Mouse (Mus musculus) embryo, embryonic 10 days (tissue): Measurements from ENCODE around the gene Thap3.

Source experiments
- DNase-seq: peaks from one replicate; pipeline ENCODE4 v3.0.0-alpha.2; 2015; ENCODE audit warnings: low spot score

Gene Thap3

DNA sequence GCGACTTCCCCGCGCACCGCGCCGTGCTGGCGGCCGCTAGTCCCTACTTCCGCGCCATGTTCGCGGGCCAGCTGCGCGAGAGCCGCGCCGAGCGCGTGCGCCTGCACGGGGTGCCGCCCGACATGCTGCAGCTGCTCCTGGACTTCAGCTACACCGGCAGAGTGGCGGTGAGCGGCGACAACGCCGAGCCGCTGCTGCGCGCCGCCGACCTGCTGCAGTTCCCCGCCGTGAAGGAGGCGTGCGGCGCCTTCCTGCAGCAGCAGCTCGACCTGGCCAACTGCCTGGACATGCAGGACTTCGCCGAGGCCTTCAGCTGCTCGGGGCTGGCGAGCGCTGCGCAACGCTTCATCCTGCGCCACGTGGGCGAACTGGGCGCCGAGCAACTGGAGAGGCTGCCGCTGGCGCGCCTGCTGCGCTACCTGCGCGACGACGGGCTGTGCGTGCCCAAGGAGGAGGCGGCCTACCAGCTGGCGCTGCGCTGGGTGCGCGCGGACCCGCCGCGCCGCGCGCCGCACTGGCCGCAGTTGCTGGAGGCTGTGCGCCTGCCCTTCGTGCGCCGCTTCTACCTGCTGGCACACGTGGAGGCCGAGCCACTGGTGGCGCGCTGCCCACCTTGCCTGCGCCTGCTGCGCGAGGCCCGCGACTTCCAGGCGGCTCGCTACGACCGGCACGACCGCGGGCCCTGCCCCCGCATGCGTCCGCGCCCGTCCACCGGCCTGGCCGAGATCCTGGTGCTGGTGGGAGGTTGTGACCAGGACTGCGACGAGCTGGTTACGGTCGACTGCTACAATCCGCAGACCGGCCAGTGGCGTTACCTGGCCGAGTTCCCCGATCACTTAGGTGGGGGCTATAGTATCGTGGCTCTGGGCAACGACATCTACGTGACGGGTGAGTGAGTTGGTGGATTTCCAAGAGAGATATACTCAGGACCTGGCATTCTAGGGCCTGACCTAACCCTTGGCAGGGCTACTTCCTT, 20.6 kb upstream of the Thap3 start:
- peak; percentile 62 for DNase-seq

DNA sequence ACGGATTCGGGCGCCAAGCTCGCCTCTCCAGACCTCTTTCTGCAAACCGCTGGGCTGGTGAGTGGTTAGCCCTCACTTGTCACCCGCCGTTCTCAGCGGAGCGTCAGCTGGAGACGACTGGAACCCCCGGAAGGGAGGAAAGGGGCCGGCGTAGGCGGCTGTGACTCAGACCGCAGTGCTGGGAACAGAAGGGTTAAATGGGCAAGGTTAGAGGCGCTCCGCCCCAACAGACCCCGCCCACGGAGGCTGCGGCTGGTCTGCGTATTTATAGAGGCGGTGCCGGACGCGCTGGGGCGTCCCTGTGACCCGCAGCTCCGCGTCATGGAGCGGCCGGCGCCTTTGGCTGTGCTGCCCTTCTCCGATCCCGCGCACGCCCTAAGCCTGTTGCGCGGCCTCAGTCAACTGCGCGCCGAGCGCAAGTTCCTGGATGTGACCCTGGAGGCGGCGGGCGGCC, 19.9 kb upstream of the Thap3 start, which contains the start of gene Klhl21:
Klhl21 (plus strand) TSS at position 182 of the 454 bp plus-strand sequence.
- peak; percentile 97 for DNase-seq

GRCm38 (mm10) chr4:152008148-152008500, 19.3 kb upstream of the Thap3 start:
- DNase-seq = no peak

GRCm38 (mm10) chr4:152007481-152008147, 18.8 kb upstream of the Thap3 start:
- DNase-seq = peak; percentile 64

DNA sequence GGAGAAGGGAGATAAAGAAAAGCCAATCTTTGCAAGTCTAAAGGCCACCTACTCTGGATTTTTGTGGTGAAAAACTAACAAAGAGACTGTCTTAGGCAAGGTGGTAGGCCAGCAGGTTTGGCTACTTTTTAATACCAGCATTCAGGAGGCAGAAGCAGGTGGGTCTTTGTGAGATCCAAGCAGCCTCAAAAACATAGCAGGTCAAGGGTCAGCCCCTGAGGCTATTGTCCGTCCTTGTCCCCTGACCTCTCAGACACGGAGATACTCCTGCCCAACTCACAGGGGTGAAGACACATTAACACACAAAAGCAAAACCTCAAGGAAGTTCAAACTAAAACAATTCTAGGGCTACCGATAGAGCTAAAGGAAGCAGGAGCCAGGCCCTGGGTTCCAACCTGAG, 18.0 kb upstream of the Thap3 start:
- DNase-seq = no peak

GRCm38 (mm10) chr4:152006137-152006536, 17.3 kb upstream of the Thap3 start:
- DNase-seq = no peak

DNA sequence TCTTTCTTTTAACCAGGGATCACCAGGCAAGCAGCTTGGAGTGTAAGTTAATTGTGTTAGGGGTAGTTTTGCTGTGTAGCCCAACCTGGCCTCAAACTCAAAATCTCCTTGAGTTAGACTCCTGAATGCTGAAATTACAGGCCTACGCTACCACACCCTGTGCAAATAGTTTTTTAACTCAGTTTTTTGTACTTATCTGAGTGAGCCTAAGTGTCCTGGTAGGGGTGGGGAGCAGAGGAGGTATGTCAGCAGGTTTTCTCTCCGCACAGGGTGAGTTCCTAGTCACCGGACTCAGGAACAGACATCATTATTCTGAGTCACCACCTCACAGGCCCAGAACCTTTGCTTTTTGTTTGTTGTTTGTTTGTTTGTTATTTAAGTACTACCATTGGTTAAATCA, 13.3 kb upstream of the Thap3 start:
- DNase-seq = no peak

GRCm38 (mm10) chr4:152001335-152001734, 12.5 kb upstream of the Thap3 start:
- no peak for DNase-seq

- no peak for DNase-seq
These were observed 12.1 kb upstream of the Thap3 start for GRCm38 (mm10) chr4:152000906-152001305.

- DNase-seq = no peak
These were observed 10.7 kb upstream of the Thap3 start for GRCm38 (mm10) chr4:151999481-151999880.

DNA sequence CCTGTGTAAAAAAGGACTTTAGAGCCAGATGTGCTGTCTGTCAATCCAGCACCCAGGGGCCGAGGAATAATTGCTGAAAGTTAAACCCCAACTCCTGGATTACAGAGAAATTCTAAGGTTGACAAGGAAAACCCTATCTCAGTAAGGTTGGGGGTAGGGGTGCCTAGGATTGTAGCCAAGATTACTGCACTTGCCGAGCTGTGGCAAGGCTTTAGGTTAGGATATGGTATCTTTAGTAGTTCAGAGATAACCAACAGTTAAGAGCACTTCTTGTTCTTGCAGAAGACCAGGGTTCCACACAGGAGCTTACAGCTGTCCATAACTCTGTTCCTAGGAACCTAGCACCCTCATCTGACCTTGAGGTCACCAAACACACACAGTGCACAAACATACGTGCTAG, 8.9 kb upstream of the Thap3 start:
- no peak for DNase-seq

DNA sequence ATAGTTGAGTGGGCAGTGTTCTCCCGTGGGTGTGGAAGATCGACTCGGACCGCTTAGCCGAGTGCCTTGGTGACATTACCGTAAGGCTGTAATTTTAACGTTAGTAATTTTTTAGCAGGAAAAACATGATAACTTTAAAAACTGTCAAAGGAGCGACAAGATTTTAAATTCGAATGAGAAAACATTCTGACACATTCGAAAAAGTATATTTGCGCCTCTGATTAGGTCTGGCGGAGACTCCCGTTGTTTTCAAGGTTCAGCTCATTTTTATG, 8.1 kb upstream of the Thap3 start:
- no peak for DNase-seq

DNA sequence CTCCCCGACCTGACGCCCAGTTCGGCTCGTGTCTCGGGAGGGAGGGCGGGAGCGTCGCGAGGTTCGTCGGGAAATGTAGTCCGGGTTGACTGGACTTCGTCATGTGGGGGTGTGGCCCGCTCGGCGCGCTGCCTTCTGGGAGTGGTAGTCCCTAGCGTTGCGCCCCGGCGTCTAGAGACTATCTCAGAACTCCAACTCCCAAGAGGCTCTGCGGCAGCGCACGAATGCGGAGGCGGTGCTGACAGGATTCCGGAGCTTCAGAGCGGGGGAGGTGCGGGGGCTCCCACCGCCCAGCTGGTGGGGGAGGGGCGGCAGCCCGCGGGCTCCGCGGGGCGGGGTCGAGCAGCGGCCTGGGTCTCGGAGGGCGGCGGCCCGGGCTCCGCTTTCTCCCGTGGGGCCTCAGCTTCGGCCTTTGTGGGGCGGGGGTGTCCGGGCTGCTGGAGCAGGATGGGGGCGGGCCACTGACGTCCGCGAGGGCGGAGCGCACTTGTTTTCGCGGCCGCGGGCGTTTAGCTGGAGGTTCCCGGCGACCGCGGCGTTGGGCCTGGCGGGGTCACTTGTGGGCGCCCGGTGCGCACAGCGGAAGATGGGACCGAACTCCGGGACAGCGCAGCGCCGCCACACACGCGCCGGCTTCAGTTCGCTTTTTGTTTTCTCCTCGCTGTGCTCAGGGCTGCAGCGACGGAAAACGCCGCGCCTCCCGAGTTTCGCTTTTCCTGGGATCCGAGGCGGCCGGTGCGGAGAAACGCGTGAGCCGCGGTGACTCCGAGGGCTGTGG, 7.6 kb upstream of the Thap3 start, which contains the start of gene Phf13:
Phf13 (minus strand) TSS at position 86 of the 778 bp plus-strand sequence.
- DNase-seq = peak; percentile 100

GRCm38 (mm10) chr4:151995371-151996172, 6.8 kb upstream of the Thap3 start:
- no peak for DNase-seq

- no peak for DNase-seq
These were observed 5.7 kb upstream of the Thap3 start for GRCm38 (mm10) chr4:151994228-151995171.

GRCm38 (mm10) chr4:151993035-151993434, 4.2 kb upstream of the Thap3 start:
- DNase-seq = no peak

DNA sequence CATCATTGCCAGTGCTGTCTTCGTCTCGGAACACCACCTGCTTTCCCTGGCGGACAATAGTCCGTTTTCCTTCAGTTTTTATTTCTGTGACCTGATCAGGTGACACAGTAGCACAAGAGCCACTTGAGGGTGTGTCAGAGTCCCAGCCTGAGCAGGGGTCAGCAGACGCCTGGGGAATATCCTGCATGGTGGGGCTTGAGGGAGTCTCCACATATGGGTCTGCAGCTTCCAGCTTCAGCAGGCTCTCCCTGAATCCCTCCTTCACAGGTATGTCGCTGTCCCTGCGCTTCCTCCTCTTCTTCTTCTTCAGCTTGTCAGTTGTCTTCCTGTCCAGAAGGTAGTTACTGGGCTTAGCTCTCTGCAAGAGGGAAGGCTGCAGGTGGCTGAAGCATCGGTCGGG, 3.3 kb upstream of the Thap3 start:
- no peak for DNase-seq

GRCm38 (mm10) chr4:151989110-151989488, 302 bp upstream of the Thap3 start:
- DNase-seq = no peak

- DNase-seq = peak; percentile 19
These were observed 819 bp downstream of the Thap3 start for GRCm38 (mm10) chr4:151988014-151988341.

DNA sequence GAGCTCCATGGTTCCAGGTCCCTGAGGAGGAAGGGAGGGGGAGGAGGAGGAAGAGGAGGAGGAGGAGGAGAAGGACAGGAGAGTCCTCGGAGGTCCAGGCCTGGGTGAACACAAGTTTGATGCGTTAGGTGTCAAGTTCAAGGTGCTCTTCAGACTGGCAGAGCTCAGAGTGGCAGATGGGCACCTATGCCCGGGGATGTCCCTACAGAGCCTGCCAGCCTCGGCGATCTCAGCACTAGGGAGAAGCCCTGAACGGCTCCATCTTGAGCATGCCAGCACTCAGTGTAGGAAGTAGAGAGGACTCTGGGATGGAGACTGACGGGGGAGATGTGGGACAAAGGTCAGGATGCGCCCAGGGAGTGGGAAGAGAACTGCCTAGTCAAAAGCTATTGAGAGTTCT, 2.1 kb downstream of the Thap3 start:
- no peak for DNase-seq

- DNase-seq = no peak
These were observed 2.9 kb downstream of the Thap3 start for GRCm38 (mm10) chr4:151985886-151986285.
